Mouse (Mus musculus) frontal cortex, postnatal 25 days (tissue): Measurements from ENCODE around the gene Ntn3.

Source experiments
- DNase-seq, 2 experiments: peaks; one replicate each; pipeline ENCODE4 v3.0.0; 2022; ENCODE audit warnings: low spot score in 2 of 2

Ntn3 gene

DNA sequence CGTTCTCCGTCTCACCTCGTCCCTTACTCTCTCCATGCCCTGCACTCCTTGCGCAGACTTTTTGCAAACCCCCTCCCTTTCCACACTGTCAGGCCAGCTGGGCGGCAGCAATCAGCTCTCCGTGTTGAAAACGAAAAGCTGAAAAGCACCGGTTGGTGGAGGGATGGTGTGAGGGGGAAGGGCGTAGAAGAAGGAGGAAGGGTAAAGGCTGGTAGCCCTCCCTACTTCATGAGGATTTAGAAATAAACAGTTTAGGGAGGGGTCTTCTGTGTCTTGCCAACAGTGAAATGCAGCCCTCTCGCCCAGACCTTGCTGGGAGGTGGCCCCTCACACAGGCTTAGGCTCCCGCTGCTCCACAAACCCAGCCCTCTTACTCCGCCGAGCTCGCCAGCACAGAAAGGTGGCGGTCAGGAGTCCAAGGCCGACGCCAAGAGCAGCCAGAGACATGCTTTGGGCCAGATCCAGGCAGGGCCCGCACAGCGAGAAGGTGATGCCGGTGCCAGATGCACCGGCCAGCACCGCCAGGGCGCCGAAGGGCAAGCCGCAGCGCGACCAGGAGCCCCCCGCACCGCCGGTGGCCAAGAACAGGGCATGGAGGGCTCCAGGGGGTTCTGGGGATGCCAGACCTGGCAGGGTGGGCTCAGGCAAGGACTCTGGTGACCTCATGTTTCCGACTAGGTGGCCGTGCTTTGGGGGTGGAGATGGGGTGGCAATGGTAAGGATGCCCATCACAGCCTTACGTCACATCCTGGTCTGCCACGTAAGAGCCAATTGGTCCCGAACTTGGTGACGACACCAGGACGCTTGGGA is 2.5 kb upstream of the Ntn3 start:
- DNase-seq: peak; percentile 64 to 81

DNA sequence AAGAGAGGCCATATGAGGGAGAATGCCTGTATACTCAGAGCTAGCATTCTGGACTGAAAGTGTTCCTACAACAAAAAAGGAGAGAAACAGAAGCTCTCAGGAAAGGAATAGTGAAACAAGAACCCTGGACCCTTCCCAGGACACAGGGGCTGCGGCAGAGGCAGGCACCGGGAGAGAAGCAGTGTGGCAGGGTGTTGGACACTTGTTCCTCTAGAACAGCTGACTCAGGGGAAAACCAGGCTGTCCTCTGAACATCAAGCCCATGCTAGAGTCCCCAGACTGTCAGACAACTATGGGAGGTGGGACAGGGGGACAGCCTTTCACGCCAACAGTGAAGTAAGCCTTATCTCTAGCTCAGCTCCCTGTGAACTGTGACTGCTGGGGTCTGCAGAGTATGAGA is 1.3 kb upstream of the Ntn3 start:
- DNase-seq: no peak

DNA sequence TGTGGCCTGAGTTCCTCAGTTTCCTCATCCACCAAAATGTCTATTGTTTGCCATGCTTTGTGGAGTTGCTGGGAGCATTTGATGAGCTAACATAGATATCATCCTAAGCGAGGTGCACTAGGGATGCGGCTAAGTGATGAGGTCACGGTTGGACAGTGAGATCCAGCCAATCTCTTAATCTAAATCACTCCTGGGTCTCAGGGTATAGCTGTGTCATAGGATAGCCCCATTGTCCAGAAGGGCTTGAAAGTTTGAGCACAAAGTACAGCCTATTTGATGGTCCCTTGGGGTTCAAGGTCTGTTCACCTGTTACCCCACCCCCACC is 547 bp upstream of the Ntn3 start:
- DNase-seq: no peak

DNA sequence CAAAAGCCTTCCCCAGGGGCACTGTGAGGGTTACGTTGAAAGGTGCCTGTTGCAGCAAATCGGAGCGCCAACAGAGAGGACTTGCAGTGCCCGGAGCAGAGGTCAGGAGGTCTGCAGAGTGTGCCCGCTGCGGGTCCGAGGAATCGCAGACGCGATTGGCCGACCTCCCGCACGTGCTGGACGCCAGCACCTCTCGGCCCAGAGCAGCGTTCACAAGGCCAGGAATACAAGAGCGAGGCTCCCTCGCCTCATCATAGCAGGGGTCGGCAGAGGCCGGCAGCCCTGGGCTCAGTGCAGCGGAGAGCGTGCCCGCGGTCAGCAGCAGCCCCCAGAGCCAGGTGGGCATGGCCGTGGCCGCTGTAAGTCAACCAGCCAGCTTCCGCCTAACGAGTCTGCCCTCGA is 689 bp downstream of the Ntn3 start:
- DNase-seq: no peak

DNA sequence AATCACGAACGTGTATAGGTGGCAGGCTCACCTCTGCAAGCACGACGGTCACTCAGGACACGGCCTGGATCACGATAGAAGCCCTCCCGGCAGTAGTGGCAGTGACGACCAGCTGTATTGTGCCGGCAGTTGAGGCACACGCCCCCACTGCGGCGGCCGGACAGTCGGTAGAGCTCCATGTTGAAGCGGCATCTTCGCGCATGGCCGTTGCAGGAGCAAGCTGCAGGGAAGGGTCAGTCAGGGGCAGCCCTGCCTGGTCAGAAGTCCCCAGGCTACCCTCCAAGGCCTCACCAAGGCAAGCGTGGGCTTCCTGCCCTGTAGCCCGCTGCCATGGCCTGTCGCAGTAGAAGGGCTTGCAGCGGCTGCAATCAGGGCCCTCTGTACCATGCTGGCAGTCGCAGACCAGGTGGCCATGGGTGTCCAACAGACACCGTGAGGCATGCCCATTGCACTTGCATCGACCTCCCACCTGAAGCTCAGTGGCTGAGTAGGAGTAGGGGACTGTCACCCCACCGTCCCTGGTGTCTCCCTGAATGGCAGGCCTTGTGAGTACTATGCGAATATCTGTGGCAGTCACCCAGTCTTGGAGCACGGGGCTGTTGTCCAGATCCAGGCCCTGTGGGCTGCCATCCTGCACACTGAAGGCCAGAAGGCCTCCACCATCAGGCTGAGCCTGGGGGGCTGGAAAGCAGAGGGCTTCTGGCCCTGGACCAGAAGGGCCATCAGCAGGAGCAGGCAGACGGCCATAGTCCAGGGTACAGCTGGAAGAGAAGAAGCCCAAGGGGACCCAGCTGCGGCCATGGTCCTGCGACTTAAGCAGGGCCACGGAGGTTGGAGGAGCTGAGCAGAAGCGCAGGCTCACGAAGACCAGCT is 1.3 kb downstream of the Ntn3 start:
- DNase-seq: no peak

DNA sequence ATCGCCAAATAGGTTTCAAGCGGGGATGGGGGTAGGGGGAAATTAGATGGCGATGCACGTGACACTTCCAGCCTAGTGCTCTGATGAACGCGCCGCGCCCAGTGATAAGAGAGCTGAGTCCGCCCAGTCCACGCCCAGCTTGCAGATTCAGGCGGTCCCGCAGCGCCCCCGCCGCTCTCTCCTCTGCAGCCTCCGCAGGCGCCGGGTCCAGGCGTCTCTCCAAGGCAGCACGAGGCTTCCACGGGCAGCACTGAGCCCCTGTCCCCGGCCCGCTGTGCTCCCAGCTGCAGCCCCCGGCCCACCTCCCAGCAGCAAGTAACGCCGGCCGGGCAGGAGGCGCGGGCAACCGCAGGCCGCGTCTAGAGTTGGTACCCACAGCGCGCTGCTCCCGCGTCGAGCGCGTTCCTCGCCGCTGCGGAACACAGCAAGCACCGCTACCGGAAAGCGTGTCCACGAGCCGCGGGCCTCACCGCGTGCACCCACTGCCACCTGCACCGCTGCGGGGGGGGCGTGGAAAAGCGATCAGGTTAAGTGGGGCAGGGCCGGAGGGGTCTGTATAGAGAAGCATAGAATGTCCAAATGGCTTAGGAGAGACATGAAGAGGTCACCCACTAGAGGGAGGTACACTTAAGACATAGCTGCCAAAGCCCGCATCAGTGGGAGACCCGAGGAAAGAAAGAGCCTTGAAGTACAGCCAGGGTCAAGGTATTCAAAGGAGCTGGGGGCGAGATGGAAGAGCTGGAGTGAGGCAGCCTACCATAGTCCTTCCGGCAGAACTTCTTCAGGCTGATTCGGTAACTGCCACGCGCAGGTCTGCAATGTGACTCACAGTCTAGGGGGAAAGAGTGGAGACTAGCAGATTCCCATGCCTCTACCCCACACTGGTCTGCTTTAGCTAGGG is 2.6 kb downstream of the Ntn3 start:
- peak; percentile 58 to 65 for DNase-seq

DNA sequence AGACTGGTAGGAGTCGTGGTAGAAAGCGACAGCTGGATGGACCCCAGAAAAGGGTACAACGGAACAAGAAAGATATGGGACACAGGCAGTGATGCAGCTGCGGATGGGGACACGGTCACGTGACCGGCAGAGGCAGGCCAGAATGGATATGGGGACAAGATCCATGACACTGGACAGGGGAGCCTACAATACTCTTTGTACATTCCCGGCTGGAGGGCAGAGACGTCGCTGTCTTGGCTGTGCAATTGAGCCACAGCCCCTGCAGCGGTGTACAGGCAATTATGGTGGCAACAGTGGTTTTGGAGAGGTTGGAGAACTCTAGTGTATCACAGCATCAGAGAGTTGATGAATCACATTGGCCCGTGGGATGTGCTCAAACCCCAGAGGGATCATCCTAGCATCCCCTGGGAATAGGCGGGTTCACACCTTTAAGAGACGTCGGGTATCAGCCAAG is 3.4 kb downstream of the Ntn3 start:
- DNase-seq: no peak

DNA sequence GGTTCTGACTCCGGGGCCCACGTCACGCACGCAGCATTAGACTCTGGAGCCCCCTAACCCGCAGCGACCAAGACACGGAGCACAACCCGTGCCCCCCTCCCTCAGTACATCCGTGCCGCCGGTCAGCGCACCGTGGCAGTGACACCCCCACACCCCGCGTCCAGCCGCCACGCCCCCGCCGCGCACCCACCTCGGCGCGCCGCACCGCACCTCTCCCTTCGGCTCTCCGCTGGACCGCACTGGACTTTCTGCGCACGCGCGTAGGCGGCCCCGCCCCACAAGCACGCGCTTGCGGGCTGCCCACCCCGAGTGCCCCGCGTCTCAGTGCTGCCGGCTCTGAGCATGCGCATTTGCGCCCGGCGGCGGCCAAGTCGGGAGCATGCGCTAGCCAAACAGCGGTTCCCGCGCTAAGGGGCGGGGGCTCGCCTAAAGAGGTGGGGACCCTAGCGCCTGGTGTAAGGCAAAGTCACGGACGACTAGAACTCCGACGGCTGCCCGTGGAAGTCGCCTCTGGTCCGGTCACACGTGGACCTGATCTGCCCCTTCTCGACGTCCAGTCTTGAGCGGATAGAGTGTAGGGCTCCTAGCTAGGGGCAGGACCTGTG is 3.9 kb downstream of the Ntn3 start, which contains the start of gene Tbc1d24:
Gene Tbc1d24 (minus strand): TSS at position 279 of the 605 bp plus-strand sequence.
- peak; percentile 88 for DNase-seq

DNA sequence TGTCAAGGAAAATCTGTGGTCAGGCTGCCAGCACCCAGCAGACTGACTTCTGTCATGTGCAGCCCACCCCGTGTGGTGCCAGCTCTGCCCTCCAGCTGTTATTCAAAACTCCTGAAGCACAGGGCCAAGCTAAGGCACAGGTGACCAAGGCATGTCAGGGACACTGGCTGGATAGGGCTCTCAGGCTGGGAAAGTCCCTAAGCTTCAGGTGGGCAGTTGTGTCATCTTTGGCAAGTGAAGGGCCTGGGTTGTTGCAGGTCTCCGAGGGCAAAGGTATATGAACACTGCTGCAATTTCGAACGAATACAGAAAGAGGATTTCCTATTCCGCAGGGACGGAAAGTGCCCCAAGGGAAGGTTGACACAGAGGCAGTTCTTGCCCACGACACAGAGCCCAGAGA is 4.5 kb downstream of the Ntn3 start:
- DNase-seq: no peak

DNA sequence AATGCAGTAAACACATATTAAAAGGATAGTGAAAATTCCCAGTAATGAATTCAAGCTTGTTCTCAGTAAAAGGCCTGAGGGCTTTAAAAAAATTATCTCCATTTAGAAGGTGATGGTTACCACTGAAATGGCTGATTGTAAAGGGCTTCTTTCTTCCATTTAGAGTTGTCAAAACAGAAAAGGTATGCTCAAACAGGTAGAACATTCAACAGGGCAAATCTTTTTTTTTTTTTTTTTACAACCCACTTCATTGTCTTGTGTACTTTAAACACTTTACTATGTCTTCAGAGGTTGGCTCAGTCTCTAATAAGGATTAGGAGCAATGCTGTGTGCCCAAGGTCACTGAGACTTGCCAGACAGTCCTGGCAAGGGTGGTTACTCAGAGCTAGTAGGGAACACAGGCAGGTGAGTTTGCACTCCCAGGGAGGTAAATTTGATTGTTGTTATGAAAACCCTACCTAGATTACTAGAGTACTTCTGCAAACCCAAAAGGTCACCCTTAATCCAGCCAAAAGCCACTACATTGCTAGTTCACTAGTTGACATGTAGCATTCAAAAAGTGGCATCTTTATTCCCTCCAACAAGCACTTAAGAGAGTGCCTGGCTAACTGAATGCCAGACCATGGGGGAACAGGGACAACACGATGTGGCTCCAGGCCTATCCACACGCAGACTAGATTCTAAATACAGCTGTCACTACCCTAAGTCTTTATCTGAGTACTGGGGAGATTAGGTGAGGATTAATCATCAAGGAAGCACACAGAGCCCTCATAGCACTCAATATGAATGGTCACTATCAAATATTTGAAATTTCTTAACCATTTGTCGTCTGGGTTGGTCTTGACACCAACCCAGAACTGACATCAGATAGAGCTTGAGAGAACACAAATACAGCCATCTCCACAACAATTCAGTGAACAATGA is 5.5 kb downstream of the Ntn3 start:
- DNase-seq: no peak

DNA sequence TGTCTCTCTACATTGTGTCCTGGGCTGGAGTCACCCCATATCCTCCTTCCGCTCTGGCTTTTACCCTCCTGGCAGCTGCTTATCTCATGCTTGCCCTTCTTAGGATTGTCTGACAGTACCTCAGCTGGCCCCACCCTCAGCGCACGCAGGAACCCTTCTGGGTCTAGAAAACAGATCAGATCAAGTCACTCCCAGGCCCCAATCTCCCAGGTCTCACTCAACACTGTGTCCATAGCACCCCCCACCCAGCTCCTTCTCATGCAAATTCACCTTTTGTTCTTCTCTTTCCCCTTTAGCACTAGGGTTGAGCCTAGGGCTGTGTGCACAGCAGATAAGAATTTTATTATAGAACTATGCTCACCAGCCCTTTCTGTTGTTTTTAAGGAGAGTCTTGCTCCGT is 6.3 kb downstream of the Ntn3 start:
- DNase-seq: no peak

DNA sequence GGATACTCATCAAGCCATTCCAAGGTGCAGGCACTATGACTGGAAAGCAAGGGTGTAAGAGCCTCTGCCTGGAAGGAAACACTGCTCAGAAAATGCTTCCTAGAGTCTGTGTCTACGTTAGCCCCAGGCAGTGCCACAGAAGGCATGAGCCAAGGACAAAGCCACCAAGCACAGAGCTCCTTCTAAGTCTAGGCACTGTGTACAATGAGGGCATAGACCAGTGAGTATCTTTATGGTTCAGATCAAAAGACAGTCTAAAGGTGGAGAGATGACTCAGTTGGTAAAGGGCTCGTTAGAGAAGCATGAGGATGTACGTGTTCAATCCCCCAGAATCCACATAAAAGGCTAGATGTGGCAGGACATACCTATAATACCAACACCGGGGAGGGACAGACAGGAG is 8.2 kb downstream of the Ntn3 start:
- no peak for DNase-seq

DNA sequence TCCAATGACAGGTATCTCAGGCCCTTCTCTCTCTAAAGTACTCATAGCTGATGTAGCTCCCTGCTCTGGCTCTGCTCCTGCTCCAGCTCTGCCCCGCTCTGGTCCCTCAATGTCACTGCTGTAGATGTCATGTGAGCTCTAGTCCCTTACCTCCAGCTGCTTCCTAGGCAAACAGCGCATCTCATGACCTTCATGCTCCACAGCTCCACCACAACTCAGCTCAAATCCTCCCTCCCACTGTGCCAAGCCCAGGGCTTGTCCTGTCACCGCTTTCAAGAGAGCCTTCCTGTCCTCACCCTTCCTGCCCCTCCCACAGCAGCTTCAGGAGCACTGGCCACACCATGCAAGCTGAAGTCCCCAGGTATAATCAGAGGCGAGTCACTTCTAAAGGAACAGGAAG is 9.6 kb downstream of the Ntn3 start:
- DNase-seq: no peak

DNA sequence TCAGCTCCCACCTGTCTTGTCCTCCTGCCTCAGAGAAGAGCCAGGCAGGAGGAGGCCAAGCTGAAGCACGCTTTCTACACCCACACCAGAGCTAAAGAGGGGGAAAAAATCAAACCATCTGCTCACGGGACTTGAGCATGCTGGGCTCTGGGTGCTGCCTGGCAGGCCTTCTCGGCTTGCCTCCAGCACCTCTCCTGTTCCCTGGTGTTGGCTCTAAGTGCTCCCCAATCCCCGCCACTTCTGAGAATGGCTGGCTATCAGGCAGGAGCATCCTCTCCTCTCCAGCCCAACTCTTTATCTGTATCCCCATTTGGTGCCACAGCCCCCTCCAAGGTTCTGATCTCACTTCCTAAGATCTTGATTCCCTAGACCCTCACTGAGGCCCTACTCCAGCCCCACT is 10.1 kb downstream of the Ntn3 start:
- no peak for DNase-seq

DNA sequence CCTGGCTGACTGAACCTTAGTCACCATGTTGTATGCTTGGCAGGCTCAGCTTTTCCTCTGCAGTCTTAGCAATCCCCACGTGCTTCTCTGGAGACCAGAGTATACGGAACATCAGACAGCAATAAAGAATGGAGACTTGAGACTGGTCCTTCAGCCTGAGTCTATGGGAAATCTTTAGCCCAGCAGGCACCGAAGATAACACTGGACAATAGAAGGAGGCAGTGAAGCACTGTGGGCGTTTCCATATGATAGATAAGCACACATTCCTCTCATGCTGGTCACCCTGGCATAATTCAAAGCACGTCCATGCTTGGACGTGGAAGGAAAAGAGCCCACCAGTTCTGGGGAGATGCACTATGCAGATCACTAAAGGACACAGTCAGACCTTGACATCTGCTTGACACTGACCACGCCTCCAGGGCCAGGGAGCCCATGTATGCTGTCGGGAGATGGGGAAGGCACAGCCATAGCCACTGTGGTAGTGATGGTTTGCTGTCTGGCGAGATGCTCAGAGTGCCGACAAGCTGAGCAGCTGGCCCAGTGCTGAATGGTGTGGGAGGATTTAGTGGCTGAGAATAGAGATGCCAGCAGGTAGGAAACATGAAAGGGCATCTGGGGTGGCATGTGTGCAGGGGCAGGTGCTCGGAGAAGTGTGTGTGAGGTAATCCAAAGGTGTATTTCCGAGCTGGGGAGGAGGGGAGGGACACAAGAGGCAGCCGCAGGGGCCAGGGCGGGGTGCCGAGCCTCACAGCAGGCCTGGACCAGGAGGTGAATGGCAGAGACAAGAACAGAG is 12.1 kb downstream of the Ntn3 start:
- DNase-seq: no peak

DNA sequence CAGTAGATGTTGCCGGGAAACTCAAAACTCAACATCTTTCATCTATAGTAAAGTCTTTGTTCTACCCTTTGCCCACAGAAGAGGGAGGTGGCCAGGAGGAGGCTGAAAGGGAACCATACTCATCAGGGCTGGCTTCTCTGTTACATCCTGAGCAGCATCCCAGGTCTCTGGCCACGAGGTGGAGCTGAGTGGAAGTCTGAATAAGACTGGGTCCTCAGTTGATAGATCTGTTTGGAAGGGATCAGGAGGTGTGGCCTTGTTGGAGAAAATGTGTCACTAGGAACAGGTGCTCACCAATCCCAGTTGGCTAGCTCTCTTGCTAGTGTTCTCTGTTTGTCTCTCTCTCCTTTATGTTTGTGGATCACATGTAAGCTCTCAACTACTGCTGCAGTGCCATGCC is 14.0 kb downstream of the Ntn3 start:
- no peak for DNase-seq

DNA sequence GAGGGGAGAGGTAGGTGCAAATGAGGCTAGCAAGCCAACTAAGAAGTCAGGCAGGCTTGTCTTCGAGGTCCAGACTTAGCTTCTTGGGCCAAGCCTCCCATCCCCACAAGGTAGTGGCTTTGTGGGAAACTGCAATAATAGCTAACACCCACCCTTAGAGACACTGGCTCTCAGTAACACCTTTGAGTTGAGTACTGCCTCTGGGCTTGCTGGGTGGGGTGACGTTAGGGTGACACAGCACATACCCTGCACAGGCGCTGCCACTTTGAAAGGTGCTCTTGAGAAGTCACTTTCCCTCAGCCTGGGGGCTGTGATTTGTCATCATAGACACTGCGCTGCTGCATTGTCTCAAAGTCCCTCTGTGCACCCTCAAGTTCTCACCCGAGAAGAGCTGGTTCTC is 15.6 kb downstream of the Ntn3 start:
- DNase-seq: no peak

DNA sequence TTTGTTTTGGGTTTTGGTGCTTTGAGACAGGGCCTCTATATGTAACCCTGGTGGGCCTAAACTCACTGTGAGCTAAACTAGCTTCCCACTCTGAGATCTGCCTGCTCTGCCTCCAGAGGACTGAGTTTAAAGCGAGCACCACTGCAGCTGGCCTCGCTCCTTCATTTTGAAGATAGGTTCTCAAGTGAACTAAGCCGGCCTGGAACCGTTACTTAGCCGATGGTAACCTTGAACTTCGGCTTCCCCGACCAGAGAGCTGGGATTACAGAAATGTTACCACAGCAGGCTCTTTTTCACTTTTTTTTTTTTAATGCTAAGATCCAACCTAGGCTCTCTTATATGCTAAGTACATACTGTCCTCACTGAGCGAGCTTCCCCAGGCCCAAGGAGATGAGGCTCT is 16.1 kb downstream of the Ntn3 start:
- no peak for DNase-seq

DNA sequence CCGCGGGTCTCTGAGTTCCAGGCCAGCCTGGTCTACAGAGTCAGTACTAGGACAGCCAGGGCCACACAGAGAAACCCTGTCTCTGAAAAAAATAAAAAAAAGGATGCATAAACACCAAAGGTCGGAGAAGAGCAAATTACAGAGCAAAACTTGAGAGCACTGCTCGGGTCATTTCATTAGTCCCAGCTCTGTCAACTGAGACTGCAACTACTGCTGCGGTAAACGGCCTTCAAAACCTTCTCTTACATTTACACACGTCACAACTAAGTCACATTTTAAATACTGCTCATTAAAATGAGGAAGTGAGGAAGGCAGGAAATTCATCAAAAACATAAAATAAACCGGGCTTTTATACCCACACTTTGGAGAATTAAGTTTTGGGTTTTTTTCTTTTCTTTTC is 16.5 kb downstream of the Ntn3 start:
- DNase-seq: no peak

DNA sequence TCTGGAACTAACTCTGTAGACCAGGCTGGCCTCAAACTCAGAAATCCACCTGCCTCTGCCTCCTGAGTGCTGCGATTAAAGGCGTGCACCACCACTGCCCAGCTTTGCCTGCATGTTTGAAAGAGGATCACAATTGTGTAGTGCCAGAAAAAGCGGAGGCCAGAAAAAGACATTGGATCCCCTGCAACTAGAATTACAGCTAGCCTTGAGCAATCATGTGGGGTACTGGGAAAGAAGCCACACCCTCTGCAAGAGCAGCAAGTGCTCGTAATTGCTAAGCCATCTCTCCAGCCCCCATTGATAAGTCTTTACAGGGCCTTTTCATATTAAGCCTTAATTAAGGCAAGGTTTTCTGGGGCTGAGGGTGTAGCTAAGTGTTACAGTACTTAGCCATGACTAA is 17.9 kb downstream of the Ntn3 start:
- DNase-seq: no peak
